Mouse (Mus musculus) megakaryocyte, embryonic 14.5 days (primary cell): ENCODE results near the gene Prr11. TPM values are rescaled to one million over a fixed set of nuclear protein-coding genes. Genes with fewer than 3 reads are reported as not detected.
A peak's percentile ranks its signal among the peaks of the same experiment; 100 is the strongest.

Source experiments
- H3K27me3 ChIP-seq: replicated peaks from 2 replicates; pipeline ENCODE3; 2012; ENCODE audit warnings: inconsistent platforms
- H3K36me3 ChIP-seq: replicated peaks from 2 replicates; pipeline ENCODE3; 2012; ENCODE audit warnings: low read length, inconsistent platforms, mixed read lengths
- H3K4me1 ChIP-seq: 2 replicates; pipeline ENCODE4 v1.6.1; 2012; ENCODE audit warnings: inconsistent platforms
- H3K4me3 ChIP-seq: replicated peaks from 2 replicates; pipeline ENCODE3; 2012; ENCODE audit warnings: moderate library complexity, mild to moderate bottlenecking, inconsistent platforms
- H3K9me3 ChIP-seq: 2 replicates; pipeline ENCODE4 v1.6.1; 2012; ENCODE audit warnings: inconsistent platforms
- FLI1 ChIP-seq: IDR thresholded peaks from 2 replicates; pipeline ENCODE4 v1.6.1; 2012; ENCODE audit warnings: low read length, inconsistent platforms, mixed read lengths
- GATA1 ChIP-seq: IDR thresholded peaks from 3 replicates; pipeline ENCODE4 v1.6.1; 2012; ENCODE audit warnings: mixed read lengths, low read length, inconsistent platforms, borderline replicate concordance
- polyA plus RNA-seq: library from polyadenylated mRNA; stranded (reverse); fragments of >175 nt; gene quantifications from 2 replicates; pipeline ENCODE4 v1.2.3, GENCODE M21; 2012; ENCODE audit warnings: low replicate concordance; ENCODE audit not compliant: insufficient read depth

Gene Prr11
- polyA plus RNA-seq, 1 experiment = 0.74 TPM

GRCm38 (mm10) chr11:87108755-87109518, 429 bp upstream of the Prr11 start, which contains the start of gene Ska2:
Gene Ska2, plus strand, starts transcription at chr11:87109234.
- Histone ChIP-seq H3K36me3 (peaks cover 46% of the 10 kb centered on the region), H3K9me3 (no peaks in the 10 kb centered on the region)
- TF ChIP-seq FLI1 (no peak), GATA1 (no peak)

GRCm38 (mm10) chr11:87087142-87087541, 21.4 kb downstream of the Prr11 start:
- Histone ChIP-seq H3K36me3 (peaks cover 58% of the 10 kb centered on the region), H3K4me1 (peaks cover 47% of the 10 kb centered on the region), H3K4me3 (peak overlapping the region; percentile 98), H3K9me3 (no peaks in the 10 kb centered on the region), H3K27me3 (no peaks in the 10 kb centered on the region)
- TF ChIP-seq GATA1 (no peak), FLI1 (no peak)

More at GRCm38 (mm10) chr11:87108755-87109518, 429 bp upstream of the Prr11 start, which contains the start of gene Ska2:
- peak within 1 kb of the TSS; percentile 97 for H3K4me3 ChIP-seq
- H3K27me3 ChIP-seq = no peaks in the 10 kb centered on the region
- peaks cover 22% of the 10 kb centered on the region; the same call in 1 of the 2 replicates for H3K4me1 ChIP-seq

- TF ChIP-seq FLI1 (no peak), GATA1 (no peak)
- peaks cover 58% of the 10 kb centered on the region for H3K36me3 ChIP-seq
Measured at GRCm38 (mm10) chr11:87086290-87086984, 22.1 kb downstream of the Prr11 start, which contains the start of gene Smg8. Gene Smg8, minus strand, starts transcription at chr11:87086774.

GRCm38 (mm10) chr11:87085461-87085860, 23.0 kb downstream of the Prr11 start:
- H3K36me3 ChIP-seq = peaks cover 58% of the 10 kb centered on the region
- no peaks in the 10 kb centered on the region for H3K9me3 ChIP-seq
- peaks cover 45% of the 10 kb centered on the region for H3K4me1 ChIP-seq
- TF ChIP-seq FLI1 = no peak
- H3K4me3 ChIP-seq = peak overlapping the region; percentile 98
- no peaks in the 10 kb centered on the region for H3K27me3 ChIP-seq

More at GRCm38 (mm10) chr11:87086290-87086984, 22.1 kb downstream of the Prr11 start, which contains the start of gene Smg8:
- H3K4me3 ChIP-seq = peak within 1 kb of the TSS; percentile 98
- no peaks in the 10 kb centered on the region for H3K27me3 ChIP-seq
- H3K4me1 ChIP-seq = peaks cover 48% of the 10 kb centered on the region
- H3K9me3 ChIP-seq = no peaks in the 10 kb centered on the region

GRCm38 (mm10) chr11:87083712-87084111, 24.8 kb downstream of the Prr11 start:
- no peak for TF ChIP-seq GATA1
- TF ChIP-seq FLI1 = no peak
- Histone ChIP-seq H3K4me3 (no peak overlapping the region), H3K4me1 (peaks cover 54% of the 10 kb centered on the region), H3K36me3 (peaks cover 63% of the 10 kb centered on the region), H3K27me3 (no peaks in the 10 kb centered on the region), H3K9me3 (no peaks in the 10 kb centered on the region)

GRCm38 (mm10) chr11:87073866-87074440, 34.6 kb downstream of the Prr11 start, which contains the start of gene Gdpd1:
Gene Gdpd1, minus strand, starts transcription at chr11:87074062.
- peaks cover 21% of the 10 kb centered on the region for H3K4me1 ChIP-seq
- H3K4me3 ChIP-seq = peak within 1 kb of the TSS; percentile 96
- no peaks in the 10 kb centered on the region for H3K9me3 ChIP-seq
- peaks cover 24% of the 10 kb centered on the region for H3K36me3 ChIP-seq
- peaks cover 2% of the 10 kb centered on the region for H3K27me3 ChIP-seq
- TF ChIP-seq GATA1 (peak; percentile 77; the same call in 1 of the 3 replicates), FLI1 (no peak)

GRCm38 (mm10) chr11:87073343-87073865, 35.1 kb downstream of the Prr11 start:
- H3K27me3 ChIP-seq = peaks cover 2% of the 10 kb centered on the region
- TF ChIP-seq FLI1 (no peak), GATA1 (no peak)
- peaks cover 21% of the 10 kb centered on the region for H3K4me1 ChIP-seq
- peak overlapping the region; percentile 96 for H3K4me3 ChIP-seq
- no peaks in the 10 kb centered on the region for H3K9me3 ChIP-seq
- peaks cover 21% of the 10 kb centered on the region for H3K36me3 ChIP-seq

- H3K4me3 ChIP-seq = no peak overlapping the region
- no peaks in the 10 kb centered on the region for H3K36me3 ChIP-seq
- H3K4me1 ChIP-seq = 0 out of 2 replicates have a peak, but pooled peaks cover 2% of the 10 kb centered on the region
- no peaks in the 10 kb centered on the region for H3K9me3 ChIP-seq
- peaks cover 10% of the 10 kb centered on the region for H3K27me3 ChIP-seq
- TF ChIP-seq FLI1 = no peak
- TF ChIP-seq GATA1 = no peak
Measured at GRCm38 (mm10) chr11:87062087-87062486, 46.4 kb downstream of the Prr11 start.

GRCm38 (mm10) chr11:87060410-87060809, 48.1 kb downstream of the Prr11 start:
- TF ChIP-seq GATA1 (no peak), FLI1 (no peak)

More at GRCm38 (mm10) chr11:87060410-87060809, 48.1 kb downstream of the Prr11 start:
- no peaks in the 10 kb centered on the region for H3K9me3 ChIP-seq
- 0 out of 2 replicates have a peak, but pooled peaks cover 2% of the 10 kb centered on the region for H3K4me1 ChIP-seq
- H3K4me3 ChIP-seq = no peak overlapping the region
- peaks cover 6% of the 10 kb centered on the region for H3K27me3 ChIP-seq
- no peaks in the 10 kb centered on the region for H3K36me3 ChIP-seq
